Mouse (Mus musculus) kidney, postnatal 4 days (tissue): Measurements from ENCODE around the gene Dgkb.

Experiments
- DNase-seq, 2 experiments: peaks; one replicate each; pipeline ENCODE4 v3.0.0; 2021; ENCODE audit warnings: mixed read lengths in 2 of 2

Dgkb gene

DNA sequence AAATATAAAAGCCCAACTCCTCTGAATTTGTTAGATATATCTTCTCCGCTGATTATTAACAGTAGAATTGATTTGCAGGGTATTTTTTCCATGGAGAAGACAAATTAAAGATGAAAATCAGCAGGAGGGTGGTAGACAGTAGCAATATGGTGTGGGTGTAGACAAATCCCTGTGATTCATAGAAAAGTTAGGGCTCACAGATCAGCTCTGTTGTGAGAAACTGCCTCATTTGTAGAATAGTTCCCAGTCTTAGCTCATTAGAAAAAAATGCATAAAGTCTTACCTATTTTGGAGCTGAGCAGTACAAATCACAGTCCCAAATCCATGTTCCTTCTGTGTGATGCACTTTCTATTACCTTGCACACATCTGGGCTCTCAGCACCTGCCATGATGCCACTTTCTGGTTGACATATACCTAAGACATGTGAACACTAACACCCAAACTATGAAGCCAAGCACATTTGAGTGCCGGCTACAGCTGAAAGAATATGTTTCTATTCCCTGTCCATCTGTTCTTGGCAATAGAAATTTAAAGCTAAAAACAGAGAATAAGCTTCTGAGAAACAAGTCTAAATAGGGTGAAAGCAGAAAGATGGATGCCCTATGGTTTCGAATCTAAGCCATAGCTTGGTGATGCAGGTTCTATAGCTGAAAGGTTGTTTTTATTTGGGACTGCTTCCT is 782.8 kb downstream of the Dgkb start:
- DNase-seq = no peak

DNA sequence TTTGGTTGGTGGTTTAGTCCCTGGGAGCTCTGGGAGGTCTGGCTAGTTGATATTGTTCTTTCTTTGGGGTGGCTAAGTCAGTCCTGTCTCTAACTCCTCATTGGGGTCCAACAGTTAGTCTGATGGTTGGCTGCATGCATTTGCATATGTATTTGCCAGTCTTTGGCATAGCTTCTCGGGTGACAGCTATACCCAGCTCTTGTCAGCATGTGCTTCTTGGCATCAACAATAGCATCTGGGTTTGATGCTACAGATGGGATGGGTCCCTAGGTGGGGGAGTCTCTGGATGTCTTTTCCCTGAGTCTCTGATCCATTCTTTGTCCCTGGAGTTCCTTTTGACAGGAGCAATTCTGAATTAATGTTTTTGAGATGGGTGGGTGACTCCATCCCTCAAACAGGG is 790.6 kb downstream of the Dgkb start:
- no peak for DNase-seq

- DNase-seq = no peak
Measured at GRCm38 (mm10) chr12:38668265-38668664, 850.7 kb downstream of the Dgkb start.
